Mouse (Mus musculus): ENCODE measurements around the gene Atp1a2. TPM values are rescaled to one million over a fixed set of nuclear protein-coding genes. Genes with fewer than 3 reads are reported as not detected.

The Atp1a2 gene
- total RNA-seq, 1 experiment: 0.31 TPM

GRCm38 (mm10) chr1:172307936-172308335, 10.1 kb upstream of the Atp1a2 start:
- H3K4me3 ChIP-seq (ENCODE audit: insufficient read depth in 1 of 2, low read depth in 1 of 2, low read length in 2 of 2, poor library complexity in 1 of 2, severe bottlenecking in 1 of 2): no peak overlapping the region
- H3K27ac ChIP-seq (ENCODE audit: insufficient read depth, low read depth, low read length, poor library complexity, severe bottlenecking): no peak overlapping the region
- no peak for DNase-seq (ENCODE audit: low read depth, low spot score)
- peaks cover 0 to 20% of the 10 kb centered on the region in 2 experiments; a peak in 2 of 4 replicates for H3K4me1 ChIP-seq (ENCODE audit: control insufficient read depth in 2 of 2, insufficient read depth in 2 of 2, low read length in 2 of 2, poor library complexity in 1 of 2)
- TF ChIP-seq MAFK (IDR thresholded peaks at IDR 0.05; ENCODE audit: insufficient read depth, low read depth, low read length): no peak
- no peak for TF ChIP-seq ZNF384 (IDR thresholded peaks at IDR 0.05; ENCODE audit: low read depth, low read length)
- TF ChIP-seq CHD2 (IDR thresholded peaks at IDR 0.05; ENCODE audit: low read depth, low read length): no peak
- TF ChIP-seq HCFC1 (IDR thresholded peaks at IDR 0.05; ENCODE audit: borderline replicate concordance, insufficient read depth, low read length): no peak
- TF ChIP-seq ZC3H11A (IDR thresholded peaks at IDR 0.05; ENCODE audit: borderline replicate concordance, low read depth, low read length): no peak
- no peaks in the 10 kb centered on the region for H3K36me3 ChIP-seq (ENCODE audit: control insufficient read depth, insufficient read depth, low read length, poor library complexity, severe bottlenecking)
- no peaks in the 10 kb centered on the region for H3K9me3 ChIP-seq (ENCODE audit: control insufficient read depth, insufficient read depth, low read depth, low read length)
- in situ Hi-C loops (cut with MboI; ENCODE audit: low sequenced_read_pairs in 2 of 2, unreplicated experiment in 2 of 2): no loop called here
- no peak overlapping the region for H3K9ac ChIP-seq (ENCODE audit: insufficient read depth, low read depth, low read length, poor library complexity, severe bottlenecking)

GRCm38 (mm10) chr1:172306885-172307284, 9.0 kb upstream of the Atp1a2 start:
- no peak overlapping the region for H3K27ac ChIP-seq (ENCODE audit: insufficient read depth, low read depth, low read length, poor library complexity, severe bottlenecking)
- in situ Hi-C loops (cut with MboI; ENCODE audit: low sequenced_read_pairs in 2 of 2, unreplicated experiment in 2 of 2): no loop called here
- no peak overlapping the region for H3K9ac ChIP-seq (ENCODE audit: insufficient read depth, low read depth, low read length, poor library complexity, severe bottlenecking)

DNA sequence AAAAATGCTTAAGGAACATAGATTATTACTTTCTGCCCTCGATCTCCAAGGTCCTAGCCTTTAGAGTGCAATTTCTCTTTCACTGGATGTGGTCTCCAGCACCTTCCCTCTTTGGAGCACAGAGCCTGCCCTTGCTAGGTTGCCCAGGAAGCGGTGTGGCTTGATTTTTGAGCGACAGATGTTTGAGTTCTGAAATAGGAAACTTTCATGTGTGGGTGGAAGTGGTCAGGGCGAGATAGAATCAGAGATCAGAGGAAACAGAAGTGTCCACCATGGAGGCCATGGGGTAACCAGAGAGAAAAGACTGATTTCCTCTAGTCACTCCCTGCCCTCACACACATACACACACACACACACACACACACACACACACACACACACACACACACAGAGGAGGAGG, 8.3 kb upstream of the Atp1a2 start:
- peaks cover 0 to 28% of the 10 kb centered on the region in 2 experiments; a peak in 2 of 4 replicates for H3K4me1 ChIP-seq (ENCODE audit: control insufficient read depth in 2 of 2, insufficient read depth in 2 of 2, low read length in 2 of 2, poor library complexity in 1 of 2)
- no peak overlapping the region for H3K27ac ChIP-seq (ENCODE audit: insufficient read depth, low read depth, low read length, poor library complexity, severe bottlenecking)
- DNase-seq (ENCODE audit: low read depth, low spot score): no peak
- no peaks in the 10 kb centered on the region for H3K9me3 ChIP-seq (ENCODE audit: control insufficient read depth, insufficient read depth, low read depth, low read length)
- TF ChIP-seq HCFC1 (IDR thresholded peaks at IDR 0.05; ENCODE audit: borderline replicate concordance, insufficient read depth, low read length): no peak
- no peaks in the 10 kb centered on the region for H3K36me3 ChIP-seq (ENCODE audit: control insufficient read depth, insufficient read depth, low read length, poor library complexity, severe bottlenecking)
- in situ Hi-C loops (cut with MboI; ENCODE audit: low sequenced_read_pairs in 2 of 2, unreplicated experiment in 2 of 2): no loop called here
- no peak overlapping the region for H3K9ac ChIP-seq (ENCODE audit: insufficient read depth, low read depth, low read length, poor library complexity, severe bottlenecking)
- no peak overlapping the region for H3K4me3 ChIP-seq (ENCODE audit: insufficient read depth in 1 of 2, low read depth in 1 of 2, low read length in 2 of 2, poor library complexity in 1 of 2, severe bottlenecking in 1 of 2)

More at GRCm38 (mm10) chr1:172306885-172307284, 9.0 kb upstream of the Atp1a2 start:
- Histone ChIP-seq H3K36me3 (ENCODE audit: control insufficient read depth, insufficient read depth, low read length, poor library complexity, severe bottlenecking) (no peaks in the 10 kb centered on the region), H3K4me3 (ENCODE audit: insufficient read depth in 1 of 2, low read depth in 1 of 2, low read length in 2 of 2, poor library complexity in 1 of 2, severe bottlenecking in 1 of 2) (no peak overlapping the region), H3K4me1 (ENCODE audit: control insufficient read depth in 2 of 2, insufficient read depth in 2 of 2, low read length in 2 of 2, poor library complexity in 1 of 2) (peaks cover 0 to 25% of the 10 kb centered on the region in 2 experiments; a peak in 2 of 4 replicates), H3K9me3 (ENCODE audit: control insufficient read depth, insufficient read depth, low read depth, low read length) (no peaks in the 10 kb centered on the region)
- TF ChIP-seq ZC3H11A (IDR thresholded peaks at IDR 0.05; ENCODE audit: borderline replicate concordance, low read depth, low read length) (no peak), ZNF384 (IDR thresholded peaks at IDR 0.05; ENCODE audit: low read depth, low read length) (no peak), HCFC1 (IDR thresholded peaks at IDR 0.05; ENCODE audit: borderline replicate concordance, insufficient read depth, low read length) (no peak), MAFK (IDR thresholded peaks at IDR 0.05; ENCODE audit: insufficient read depth, low read depth, low read length) (no peak), CHD2 (IDR thresholded peaks at IDR 0.05; ENCODE audit: low read depth, low read length) (no peak)
- DNase-seq (ENCODE audit: low read depth, low spot score): no peak

DNA sequence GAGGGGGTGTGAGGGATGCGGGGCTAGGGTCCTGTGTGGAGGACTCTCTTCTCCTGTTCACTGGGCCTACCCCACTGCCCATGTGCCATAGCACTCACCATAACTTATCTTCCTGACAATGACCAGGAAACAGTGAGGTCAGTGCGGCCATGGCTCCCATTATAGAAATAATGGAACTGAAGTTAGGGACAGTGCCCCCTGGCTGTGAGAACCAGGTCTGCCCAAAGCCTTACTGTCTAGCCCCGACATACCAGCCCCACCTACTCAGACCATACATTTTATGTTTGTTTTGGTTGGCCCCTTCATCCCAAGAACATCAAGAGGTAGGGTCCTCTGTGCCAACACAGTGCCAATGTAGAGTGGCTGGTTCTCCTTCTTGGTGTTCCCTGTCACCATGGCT, 7.8 kb upstream of the Atp1a2 start:
- in situ Hi-C loops (cut with MboI; ENCODE audit: low sequenced_read_pairs in 2 of 2, unreplicated experiment in 2 of 2): no loop called here
- Histone ChIP-seq H3K4me3 (ENCODE audit: insufficient read depth in 1 of 2, low read depth in 1 of 2, low read length in 2 of 2, poor library complexity in 1 of 2, severe bottlenecking in 1 of 2) (no peak overlapping the region), H3K36me3 (ENCODE audit: control insufficient read depth, insufficient read depth, low read length, poor library complexity, severe bottlenecking) (no peaks in the 10 kb centered on the region), H3K9ac (ENCODE audit: insufficient read depth, low read depth, low read length, poor library complexity, severe bottlenecking) (no peak overlapping the region), H3K4me1 (ENCODE audit: control insufficient read depth in 2 of 2, insufficient read depth in 2 of 2, low read length in 2 of 2, poor library complexity in 1 of 2) (peaks cover 0 to 26% of the 10 kb centered on the region in 2 experiments; a peak in 2 of 4 replicates), H3K9me3 (ENCODE audit: control insufficient read depth, insufficient read depth, low read depth, low read length) (no peaks in the 10 kb centered on the region), H3K27ac (ENCODE audit: insufficient read depth, low read depth, low read length, poor library complexity, severe bottlenecking) (no peak overlapping the region)
- no peak for TF ChIP-seq ZNF384 (IDR thresholded peaks at IDR 0.05; ENCODE audit: low read depth, low read length)
- no peak for TF ChIP-seq ZC3H11A (IDR thresholded peaks at IDR 0.05; ENCODE audit: borderline replicate concordance, low read depth, low read length)
- TF ChIP-seq MAFK (IDR thresholded peaks at IDR 0.05; ENCODE audit: insufficient read depth, low read depth, low read length): no peak
- TF ChIP-seq CHD2 (IDR thresholded peaks at IDR 0.05; ENCODE audit: low read depth, low read length): no peak
- TF ChIP-seq HCFC1 (IDR thresholded peaks at IDR 0.05; ENCODE audit: borderline replicate concordance, insufficient read depth, low read length): no peak
- no peak for DNase-seq (ENCODE audit: low read depth, low spot score)

DNA sequence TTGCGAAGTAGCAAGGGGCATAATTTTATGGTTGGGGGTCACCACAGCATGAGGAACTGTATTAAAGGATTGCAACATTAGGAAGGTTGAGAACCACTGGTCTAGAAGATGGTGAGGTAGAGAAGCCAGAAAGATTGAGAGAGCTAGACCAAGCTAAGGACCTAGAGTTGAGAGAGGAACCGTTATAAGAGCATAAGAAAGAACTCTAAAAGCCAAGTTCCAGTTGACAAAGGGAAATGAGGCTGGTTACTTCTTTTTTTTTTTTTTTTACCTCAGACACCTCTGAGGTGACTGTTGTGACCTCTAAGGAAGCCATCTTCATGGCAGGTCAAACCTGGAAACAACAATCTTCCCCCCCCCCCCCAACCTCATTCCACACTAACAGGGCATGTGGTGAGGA, 7.3 kb upstream of the Atp1a2 start:
- no peak for DNase-seq (ENCODE audit: low read depth, low spot score)
- H3K9ac ChIP-seq (ENCODE audit: insufficient read depth, low read depth, low read length, poor library complexity, severe bottlenecking): no peak overlapping the region
- H3K9me3 ChIP-seq (ENCODE audit: control insufficient read depth, insufficient read depth, low read depth, low read length): no peaks in the 10 kb centered on the region
- no peaks in the 10 kb centered on the region for H3K36me3 ChIP-seq (ENCODE audit: control insufficient read depth, insufficient read depth, low read length, poor library complexity, severe bottlenecking)
- no peak overlapping the region for H3K27ac ChIP-seq (ENCODE audit: insufficient read depth, low read depth, low read length, poor library complexity, severe bottlenecking)
- TF ChIP-seq CHD2 (IDR thresholded peaks at IDR 0.05; ENCODE audit: low read depth, low read length) (no peak), ZC3H11A (IDR thresholded peaks at IDR 0.05; ENCODE audit: borderline replicate concordance, low read depth, low read length) (no peak), ZNF384 (IDR thresholded peaks at IDR 0.05; ENCODE audit: low read depth, low read length) (no peak; the same call in 1 of the 2 replicates), MAFK (IDR thresholded peaks at IDR 0.05; ENCODE audit: insufficient read depth, low read depth, low read length) (no peak), HCFC1 (IDR thresholded peaks at IDR 0.05; ENCODE audit: borderline replicate concordance, insufficient read depth, low read length) (no peak)
- in situ Hi-C loops (cut with MboI; ENCODE audit: low sequenced_read_pairs in 2 of 2, unreplicated experiment in 2 of 2): no loop called here
- peaks cover 0 to 25% of the 10 kb centered on the region in 2 experiments; a peak in 1 of 4 replicates for H3K4me1 ChIP-seq (ENCODE audit: control insufficient read depth in 2 of 2, insufficient read depth in 2 of 2, low read length in 2 of 2, poor library complexity in 1 of 2)
- H3K4me3 ChIP-seq (ENCODE audit: insufficient read depth in 1 of 2, low read depth in 1 of 2, low read length in 2 of 2, poor library complexity in 1 of 2, severe bottlenecking in 1 of 2): no peak overlapping the region

Data from ES-E14 (cell line).